Mouse (Mus musculus) hindbrain, embryonic 14.5 days (tissue): ENCODE data around the gene Olfr804. TPM values are rescaled to one million over a fixed set of nuclear protein-coding genes. Genes with fewer than 3 reads are reported as not detected.

Experiments used
- ATAC-seq: fragments of 200-750 bp; cut with Nextera tagmentation; 2 replicates; pipeline ENCODE4 v1.8.0; 2017; ENCODE audit warnings: moderate number of reproducible peaks, mild to moderate bottlenecking, moderate TSS enrichment, moderate library complexity; ENCODE audit not compliant: low FRiP score
- DNase-seq: peaks from one replicate; pipeline ENCODE4 v3.0.0-alpha.2; 2015; ENCODE audit warnings: low spot score
- H3K27ac ChIP-seq: fragments of 300-500 bp; sonication (generic); 2 replicates; pipeline ENCODE4 v1.5.1; 2014; ENCODE audit warnings: mild to moderate bottlenecking, moderate library complexity
- H3K27me3 ChIP-seq: fragments of 300-500 bp; sonication (generic); 2 replicates; pipeline ENCODE4 v1.6.1; 2014; ENCODE audit warnings: mild to moderate bottlenecking, low read length, mixed read lengths; ENCODE audit not compliant: control insufficient read depth, insufficient read depth
- H3K36me3 ChIP-seq: fragments of 300-500 bp; sonication (generic); replicated peaks from 2 replicates; pipeline ENCODE4 v1.6.1; 2014; ENCODE audit not compliant: control insufficient read depth, insufficient read depth
- H3K4me1 ChIP-seq: fragments of 300-500 bp; sonication (generic); replicated peaks from 2 replicates; pipeline ENCODE4 v1.6.1; 2014; ENCODE audit warnings: antibody characterized with exemption, low read length, mixed read lengths; ENCODE audit not compliant: control insufficient read depth, insufficient read depth
- H3K4me2 ChIP-seq: fragments of 300-500 bp; sonication (generic); replicated peaks from 2 replicates; pipeline ENCODE4 v1.6.1; 2014; ENCODE audit warnings: mild to moderate bottlenecking, moderate library complexity
- H3K4me3 ChIP-seq: fragments of 300-500 bp; sonication (generic); replicated peaks from 2 replicates; pipeline ENCODE4 v1.5.1; 2014; ENCODE audit warnings: mild to moderate bottlenecking, low read length
- H3K9ac ChIP-seq: fragments of 300-500 bp; sonication (generic); 2 replicates; pipeline ENCODE4 v1.6.1; 2014
- H3K9me3 ChIP-seq: fragments of 300-500 bp; sonication (generic); 2 replicates; pipeline ENCODE4 v1.6.1; 2016; ENCODE audit warnings: low read length; ENCODE audit not compliant: control insufficient read depth
- WGBS: fragments of 180-500 bp; shearing (Covaris S2); extraction: QIAGEN DNeasy Blood & Tissue Kit; methylation state at CpG from one replicate; pipeline ENCODE4 v1.1.7; 2014; 5-methylcytosine and 5-hydroxymethylcytosine counted together
- polyA plus RNA-seq: library from polyadenylated mRNA; unstranded; fragments of >200 nt; fragmentation: Nextera tagmentation; extraction: Ambion mirVana; gene quantifications from 2 replicates; pipeline ENCODE4 v1.2.1, GENCODE M21; 2014

Gene Olfr804
- not detected in 2 replicates for polyA plus RNA-seq

- no peak within 1 kb of the TSS for H3K4me3 ChIP-seq
- H3K9ac ChIP-seq, result no peak within 1 kb of the TSS
- no peak within 1 kb of the TSS for H3K4me2 ChIP-seq
- H3K27me3 ChIP-seq, result no peaks in the 10 kb centered on the region
- ATAC-seq, result no peak
- no peaks in the 10 kb centered on the region for H3K36me3 ChIP-seq
- no peak within 1 kb of the TSS for H3K27ac ChIP-seq
- no peaks in the 10 kb centered on the region for H3K4me1 ChIP-seq
- no peaks in the 10 kb centered on the region for H3K9me3 ChIP-seq
- DNase-seq, result no peak
Observed at GRCm38 (mm10) chr10:129702910-129703309, at the start of gene Olfr804. TSS of gene Olfr804 (plus strand) at chr10:129703210.

GRCm38 (mm10) chr10:129657394-129657793 is 45.6 kb upstream of the Olfr804 start, which contains the start of gene Olfr800:
TSS of gene Olfr800 (plus strand) at chr10:129657694.
- no peaks in the 10 kb centered on the region for H3K27me3 ChIP-seq
- H3K4me3 ChIP-seq, result no peak within 1 kb of the TSS
- DNase-seq (no peak), ATAC-seq (no peak)
- H3K4me1 ChIP-seq, result no peaks in the 10 kb centered on the region
- no peaks in the 10 kb centered on the region for H3K9me3 ChIP-seq
- H3K27ac ChIP-seq, result no peak within 1 kb of the TSS
- no peak within 1 kb of the TSS for H3K9ac ChIP-seq
- no peaks in the 10 kb centered on the region for H3K36me3 ChIP-seq
- H3K4me2 ChIP-seq, result no peak within 1 kb of the TSS

- H3K9me3 ChIP-seq, result no peaks in the 10 kb centered on the region
- no peaks in the 10 kb centered on the region for H3K4me1 ChIP-seq
- no peak within 1 kb of the TSS for H3K27ac ChIP-seq
- ATAC-seq (no peak), DNase-seq (no peak)
- WGBS, result 79% methylated on average over 1 of the region's 1 CpGs
- H3K36me3 ChIP-seq, result no peaks in the 10 kb centered on the region
- no peaks in the 10 kb centered on the region for H3K27me3 ChIP-seq
- H3K9ac ChIP-seq, result no peak within 1 kb of the TSS
- no peak within 1 kb of the TSS for H3K4me2 ChIP-seq
- H3K4me3 ChIP-seq, result no peak within 1 kb of the TSS
Observed at GRCm38 (mm10) chr10:129673765-129674164, 29.2 kb upstream of the Olfr804 start, which contains the start of gene Olfr801. TSS of gene Olfr801 (minus strand) at chr10:129673865.

- no peaks in the 10 kb centered on the region for H3K4me1 ChIP-seq
- no peak within 1 kb of the TSS for H3K4me3 ChIP-seq
- no peak within 1 kb of the TSS for H3K4me2 ChIP-seq
- H3K36me3 ChIP-seq, result no peaks in the 10 kb centered on the region
- no peaks in the 10 kb centered on the region for H3K27me3 ChIP-seq
- H3K27ac ChIP-seq, result no peak within 1 kb of the TSS
- H3K9ac ChIP-seq, result no peak within 1 kb of the TSS
- DNase-seq (no peak), ATAC-seq (no peak)
- WGBS, result 73% methylated on average over 1 of the region's 1 CpGs
- no peaks in the 10 kb centered on the region for H3K9me3 ChIP-seq
Observed at GRCm38 (mm10) chr10:129688069-129688468, 14.9 kb upstream of the Olfr804 start, which contains the start of gene Olfr802. TSS of gene Olfr802 (minus strand) at chr10:129688169.

GRCm38 (mm10) chr10:129694186-129694585 is 8.8 kb upstream of the Olfr804 start, which contains the start of gene Olfr803:
TSS of gene Olfr803 (minus strand) at chr10:129694286.
- no peak for ATAC-seq
- Histone ChIP-seq H3K9ac (no peak within 1 kb of the TSS), H3K27me3 (no peaks in the 10 kb centered on the region), H3K4me3 (no peak within 1 kb of the TSS), H3K36me3 (no peaks in the 10 kb centered on the region), H3K27ac (no peak within 1 kb of the TSS), H3K4me2 (no peak within 1 kb of the TSS), H3K4me1 (no peaks in the 10 kb centered on the region), H3K9me3 (no peaks in the 10 kb centered on the region)
- WGBS, result 81% methylated on average over 2 of the region's 2 CpGs
- DNase-seq, result no peak

- Histone ChIP-seq H3K4me3 (no peak within 1 kb of the TSS), H3K27me3 (no peaks in the 10 kb centered on the region), H3K36me3 (no peaks in the 10 kb centered on the region), H3K9me3 (no peaks in the 10 kb centered on the region), H3K4me2 (no peak within 1 kb of the TSS), H3K27ac (no peak within 1 kb of the TSS), H3K9ac (no peak within 1 kb of the TSS), H3K4me1 (no peaks in the 10 kb centered on the region)
- 94% methylated on average over 2 of the region's 2 CpGs for WGBS
- ATAC-seq (no peak), DNase-seq (no peak)
Observed at GRCm38 (mm10) chr10:129729275-129729674, 26.3 kb downstream of the Olfr804 start, which contains the start of gene Olfr805. TSS of gene Olfr805 (minus strand) at chr10:129729375.

GRCm38 (mm10) chr10:129741821-129742220 is 38.8 kb downstream of the Olfr804 start, which contains the start of gene Olfr806:
TSS of gene Olfr806 (minus strand) at chr10:129741921.
- no peaks in the 10 kb centered on the region for H3K36me3 ChIP-seq
- no peak within 1 kb of the TSS for H3K4me2 ChIP-seq
- H3K4me3 ChIP-seq, result no peak within 1 kb of the TSS
- H3K27me3 ChIP-seq, result no peaks in the 10 kb centered on the region
- DNase-seq (no peak), ATAC-seq (no peak)
- H3K4me1 ChIP-seq, result no peaks in the 10 kb centered on the region
- no peak within 1 kb of the TSS for H3K27ac ChIP-seq
- no peaks in the 10 kb centered on the region for H3K9me3 ChIP-seq
- no peak within 1 kb of the TSS for H3K9ac ChIP-seq

- Histone ChIP-seq H3K4me2 (no peak within 1 kb of the TSS), H3K27me3 (no peaks in the 10 kb centered on the region), H3K9ac (no peak within 1 kb of the TSS), H3K4me3 (no peak within 1 kb of the TSS), H3K4me1 (no peaks in the 10 kb centered on the region), H3K36me3 (no peaks in the 10 kb centered on the region), H3K9me3 (no peaks in the 10 kb centered on the region), H3K27ac (no peak within 1 kb of the TSS)
- ATAC-seq (no peak), DNase-seq (no peak)
- WGBS, result 91% methylated on average over 1 of the region's 1 CpGs
Observed at GRCm38 (mm10) chr10:129757693-129758092, 54.7 kb downstream of the Olfr804 start, which contains the start of gene Olfr807. TSS of gene Olfr807 (minus strand) at chr10:129757793.
